Mouse (Mus musculus): ENCODE measurements at regions not wholly inside any gene's neighbourhood (a gene's known extent, or its start where the extent isn't known, plus 50 kb on each side); places are given as distances from the start of the nearest gene placed in this dataset.

DNA sequence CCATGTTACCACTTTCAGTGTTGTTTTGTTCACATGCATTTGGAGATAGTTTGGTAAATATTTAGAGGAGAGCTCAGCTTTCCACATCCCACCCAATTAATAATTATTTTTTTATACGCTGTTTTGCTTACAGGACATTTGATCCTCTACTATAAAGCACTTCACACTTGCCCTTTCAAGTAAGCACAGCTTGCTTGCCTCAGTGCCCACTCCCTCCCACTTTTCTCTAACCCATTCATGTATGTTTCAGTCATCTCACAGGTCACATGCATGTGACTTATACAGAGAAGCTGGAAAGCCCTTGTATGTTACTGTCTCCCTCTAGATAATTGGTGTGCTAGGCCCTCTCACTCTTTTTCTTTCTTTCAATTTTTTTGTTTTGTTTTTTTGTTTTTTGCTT lies 252.0 kb downstream of the Tfec start:
- H3K27ac ChIP-seq = no peak overlapping the region
- WGBS = 79% methylated on average over 1 of the region's 1 CpGs

DNA sequence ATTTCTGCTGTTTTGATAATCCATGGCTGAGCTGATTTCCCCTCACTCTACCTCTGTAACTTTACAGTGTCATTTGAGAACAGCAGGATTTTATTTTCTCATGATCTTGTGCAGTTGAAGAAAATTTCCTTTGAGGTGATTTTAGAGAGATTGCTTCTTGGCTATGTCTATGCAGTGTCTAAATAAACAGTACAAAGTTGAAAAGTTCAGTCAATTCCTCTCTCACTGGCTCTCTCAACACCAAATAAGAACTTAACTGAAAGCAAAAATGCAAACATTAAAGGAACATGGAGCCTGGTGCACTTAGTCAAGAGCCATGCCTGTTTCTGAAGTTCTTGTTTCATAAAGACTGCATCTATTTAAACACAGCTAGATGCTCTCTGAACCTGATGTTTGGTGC lies 254.7 kb downstream of the Tfec start:
- Histone ChIP-seq H3K27ac (no peak overlapping the region), H3K4me2 (replicated peaks) (no peak overlapping the region), H3K9ac (replicated peaks) (no peak overlapping the region), H3K4me1 (replicated peaks) (no peaks in the 10 kb centered on the region), H3K4me3 (replicated peaks) (no peak overlapping the region), H3K9me3 (no peaks in the 10 kb centered on the region), H3K27me3 (no peaks in the 10 kb centered on the region), H3K36me3 (no peaks in the 10 kb centered on the region)
- no peak for ATAC-seq

More for the DNA sequence above, 252.0 kb downstream of the Tfec start:
- H3K4me1 ChIP-seq (replicated peaks) = no peaks in the 10 kb centered on the region
- H3K9ac ChIP-seq (replicated peaks) = no peak overlapping the region
- no peak for ATAC-seq
- H3K4me2 ChIP-seq (replicated peaks) = no peak overlapping the region
- no peaks in the 10 kb centered on the region for H3K27me3 ChIP-seq
- H3K4me3 ChIP-seq (replicated peaks) = no peak overlapping the region
- H3K9me3 ChIP-seq = no peaks in the 10 kb centered on the region
- no peaks in the 10 kb centered on the region for H3K36me3 ChIP-seq

DNA sequence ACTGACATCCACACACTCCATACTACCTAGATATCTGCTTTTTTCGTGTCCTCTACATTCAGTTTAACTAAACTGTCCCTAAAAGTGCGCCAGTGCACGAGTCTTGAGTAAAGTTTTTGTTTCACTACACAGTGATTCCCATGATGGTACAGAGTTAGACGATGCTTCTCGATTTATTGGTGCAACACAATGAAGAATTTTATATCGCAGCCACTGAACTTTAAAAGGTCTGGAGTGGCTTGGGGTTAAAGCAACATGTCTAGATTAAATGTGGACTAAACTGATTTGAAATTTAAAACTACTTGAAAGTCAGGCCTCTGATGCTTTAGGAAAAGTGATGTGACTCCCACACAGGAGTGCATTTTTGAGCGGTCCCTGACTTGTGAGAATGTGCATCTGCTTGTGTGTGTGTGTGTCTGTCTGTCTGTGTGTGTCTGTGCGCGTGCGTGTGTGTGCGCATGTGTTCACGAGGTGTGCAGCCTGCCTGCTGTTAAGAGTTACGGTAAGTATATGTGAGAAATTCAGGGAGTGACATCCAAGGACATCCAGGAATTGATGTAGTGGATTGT lies 261.4 kb downstream of the Tfec start:
- Histone ChIP-seq H3K27ac (no peak overlapping the region), H3K27me3 (no peaks in the 10 kb centered on the region), H3K9me3 (no peaks in the 10 kb centered on the region), H3K9ac (replicated peaks) (no peak overlapping the region), H3K4me1 (replicated peaks) (no peaks in the 10 kb centered on the region; the same call in 1 of the 2 replicates), H3K4me2 (replicated peaks) (no peak overlapping the region), H3K36me3 (no peaks in the 10 kb centered on the region), H3K4me3 (replicated peaks) (no peak overlapping the region)
- ATAC-seq = no peak
- 93% methylated on average over 13 of the region's 13 CpGs for WGBS

DNA sequence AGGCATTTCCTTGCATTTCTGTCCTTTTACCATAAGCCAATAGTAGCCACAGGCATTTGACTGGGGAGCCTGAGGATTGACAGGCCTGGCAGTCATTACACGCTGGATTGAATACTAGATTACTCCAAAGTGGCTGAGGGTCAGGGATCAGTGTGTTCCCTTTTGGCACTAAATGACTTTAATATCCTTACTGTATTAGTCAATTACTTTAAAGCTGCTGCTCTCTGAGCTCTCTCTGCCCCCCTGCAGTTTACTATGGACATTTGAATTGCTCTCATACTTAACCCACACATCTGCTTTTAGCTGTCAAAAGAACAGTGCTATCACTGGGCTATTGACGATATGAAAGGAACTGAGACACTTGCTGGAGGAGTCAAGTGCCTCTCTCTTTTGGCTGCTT lies 262.1 kb downstream of the Tfec start:
- Histone ChIP-seq H3K9me3 (no peaks in the 10 kb centered on the region), H3K27me3 (no peaks in the 10 kb centered on the region), H3K4me1 (replicated peaks) (no peaks in the 10 kb centered on the region; the same call in 1 of the 2 replicates), H3K36me3 (no peaks in the 10 kb centered on the region), H3K4me3 (replicated peaks) (no peak overlapping the region), H3K4me2 (replicated peaks) (no peak overlapping the region), H3K9ac (replicated peaks) (no peak overlapping the region), H3K27ac (no peak overlapping the region)
- 14% methylated on average over 2 of the region's 2 CpGs for WGBS
- ATAC-seq = peak; percentile 83

DNA sequence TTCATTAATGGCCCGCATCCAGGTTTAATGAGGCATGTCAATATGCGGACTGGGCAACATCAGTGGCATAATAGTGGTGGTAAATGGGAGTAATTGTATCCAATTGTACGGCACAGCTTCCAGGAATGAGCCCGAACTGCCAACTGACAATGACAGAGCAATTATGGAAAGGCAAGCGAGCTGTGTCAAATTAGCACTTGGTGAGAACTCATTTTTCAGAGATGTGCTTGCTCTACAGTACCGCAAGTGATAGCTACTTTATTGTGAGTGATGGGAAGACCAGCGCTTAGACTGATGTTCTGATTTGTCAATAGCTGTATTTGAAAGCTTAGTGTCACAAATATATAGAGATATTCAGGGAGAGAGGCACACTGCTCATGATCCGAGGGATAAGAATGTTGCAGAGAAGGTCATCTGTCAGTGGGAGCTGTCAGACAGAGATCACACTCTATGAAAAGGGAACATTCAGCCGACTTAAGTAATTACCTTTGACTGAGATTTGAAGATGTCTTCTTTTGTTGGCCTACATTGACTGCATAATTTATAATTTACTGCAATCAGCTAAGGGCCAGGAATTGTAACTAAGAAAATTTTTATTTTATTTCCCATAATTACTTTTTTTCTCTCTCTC lies 290.7 kb downstream of the Tfec start:
- H3K4me1 ChIP-seq (replicated peaks) = no peaks in the 10 kb centered on the region
- 55% methylated on average over 9 of the region's 9 CpGs for WGBS
- peak; percentile 66 for ATAC-seq
- no peak overlapping the region for H3K27ac ChIP-seq
- no peaks in the 10 kb centered on the region for H3K27me3 ChIP-seq
- no peak overlapping the region for H3K4me3 ChIP-seq (replicated peaks)
- no peak overlapping the region for H3K9ac ChIP-seq (replicated peaks)
- H3K36me3 ChIP-seq = no peaks in the 10 kb centered on the region
- no peak overlapping the region for H3K4me2 ChIP-seq (replicated peaks)
- no peaks in the 10 kb centered on the region for H3K9me3 ChIP-seq

DNA sequence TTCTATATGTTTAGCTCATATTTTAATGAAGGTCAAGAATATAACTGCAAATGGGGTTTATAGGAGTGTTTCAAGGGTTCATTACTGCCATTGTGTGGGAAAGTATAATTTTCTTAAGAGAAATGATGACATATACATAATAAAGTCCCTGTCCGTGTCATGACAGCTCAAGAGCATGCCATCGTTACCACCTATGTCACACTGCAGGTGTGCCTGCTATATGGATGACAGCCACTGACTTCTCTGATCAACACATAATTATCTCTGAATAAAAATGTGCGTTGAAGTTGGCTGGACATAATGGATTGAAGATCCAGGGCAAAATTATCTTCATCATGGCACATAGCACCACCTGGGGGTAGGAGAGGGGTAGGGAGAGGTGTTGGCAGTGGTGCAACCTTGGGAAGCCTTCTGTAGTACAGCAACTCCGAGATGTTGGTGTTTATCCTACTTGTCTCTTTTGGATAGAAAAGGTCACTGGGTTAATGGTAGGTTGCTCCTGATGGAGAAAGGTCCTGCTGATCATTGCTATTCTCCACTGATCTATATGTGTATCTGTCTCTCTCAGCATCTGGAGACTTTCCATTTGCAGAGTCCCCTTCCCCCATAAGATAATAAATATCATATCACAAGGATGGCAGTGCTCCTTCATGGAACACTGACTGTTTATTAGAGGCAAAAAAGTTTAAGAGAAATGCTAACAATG lies 291.4 kb downstream of the Tfec start:
- no peak overlapping the region for H3K27ac ChIP-seq
- no peaks in the 10 kb centered on the region for H3K27me3 ChIP-seq
- 75% methylated on average over 4 of the region's 4 CpGs for WGBS
- no peaks in the 10 kb centered on the region for H3K4me1 ChIP-seq (replicated peaks)
- H3K36me3 ChIP-seq = no peaks in the 10 kb centered on the region
- H3K9ac ChIP-seq (replicated peaks) = no peak overlapping the region
- no peak for ATAC-seq
- H3K4me3 ChIP-seq (replicated peaks) = no peak overlapping the region
- no peaks in the 10 kb centered on the region for H3K9me3 ChIP-seq
- H3K4me2 ChIP-seq (replicated peaks) = no peak overlapping the region

DNA sequence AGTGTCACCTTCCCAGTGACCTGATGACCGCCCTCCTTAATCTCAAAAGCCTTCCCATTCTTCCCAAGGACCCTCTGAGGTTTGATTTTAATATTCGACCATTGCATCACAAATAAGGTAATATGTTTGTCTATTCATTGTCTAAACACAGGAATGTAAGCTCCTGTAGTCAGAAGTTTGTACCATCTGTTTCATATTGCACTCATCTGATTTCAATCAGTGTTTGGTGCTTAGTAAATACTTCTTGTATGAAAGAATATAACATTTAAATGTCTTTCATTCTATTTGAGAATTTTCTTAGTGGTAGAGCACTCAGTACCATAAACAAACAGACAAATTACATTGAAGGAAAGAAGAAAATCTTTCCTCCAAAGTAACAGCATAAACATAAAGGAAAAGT lies 305.8 kb downstream of the Tfec start:
- 83% methylated on average over 2 of the region's 2 CpGs for WGBS
- no peaks in the 10 kb centered on the region for H3K27me3 ChIP-seq
- no peak overlapping the region for H3K9ac ChIP-seq (replicated peaks)
- H3K4me3 ChIP-seq (replicated peaks) = no peak overlapping the region
- H3K4me2 ChIP-seq (replicated peaks) = no peak overlapping the region
- no peaks in the 10 kb centered on the region for H3K36me3 ChIP-seq
- ATAC-seq = no peak
- no peak overlapping the region for H3K27ac ChIP-seq
- no peaks in the 10 kb centered on the region for H3K9me3 ChIP-seq
- no peaks in the 10 kb centered on the region for H3K4me1 ChIP-seq (replicated peaks)

DNA sequence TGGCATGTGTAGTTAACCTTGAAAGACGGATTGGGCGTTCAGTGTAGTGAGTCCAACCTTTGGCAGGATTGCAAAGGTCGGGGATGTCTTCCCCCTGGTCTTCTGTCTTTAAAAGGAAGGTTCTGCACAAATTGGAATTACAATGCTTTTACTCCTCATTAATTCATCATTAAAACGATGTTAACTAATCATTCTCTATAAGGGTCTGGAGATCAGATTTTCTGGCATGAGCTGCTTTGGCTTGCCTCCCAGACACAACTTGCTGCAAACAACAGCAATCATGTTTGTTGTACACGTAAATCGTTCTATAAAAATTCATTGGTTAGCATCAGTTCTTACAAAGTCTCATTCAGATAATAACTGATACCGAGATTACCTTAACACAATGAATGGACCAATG lies 315.9 kb downstream of the Tfec start:
- H3K4me2 ChIP-seq (replicated peaks) = no peak overlapping the region
- no peak for ATAC-seq
- H3K36me3 ChIP-seq = no peaks in the 10 kb centered on the region
- H3K9ac ChIP-seq (replicated peaks) = no peak overlapping the region
- no peaks in the 10 kb centered on the region for H3K9me3 ChIP-seq
- no peaks in the 10 kb centered on the region for H3K27me3 ChIP-seq
- no peak overlapping the region for H3K4me3 ChIP-seq (replicated peaks)
- H3K4me1 ChIP-seq (replicated peaks) = no peaks in the 10 kb centered on the region
- 77% methylated on average over 7 of the region's 7 CpGs for WGBS
- no peak overlapping the region for H3K27ac ChIP-seq

DNA sequence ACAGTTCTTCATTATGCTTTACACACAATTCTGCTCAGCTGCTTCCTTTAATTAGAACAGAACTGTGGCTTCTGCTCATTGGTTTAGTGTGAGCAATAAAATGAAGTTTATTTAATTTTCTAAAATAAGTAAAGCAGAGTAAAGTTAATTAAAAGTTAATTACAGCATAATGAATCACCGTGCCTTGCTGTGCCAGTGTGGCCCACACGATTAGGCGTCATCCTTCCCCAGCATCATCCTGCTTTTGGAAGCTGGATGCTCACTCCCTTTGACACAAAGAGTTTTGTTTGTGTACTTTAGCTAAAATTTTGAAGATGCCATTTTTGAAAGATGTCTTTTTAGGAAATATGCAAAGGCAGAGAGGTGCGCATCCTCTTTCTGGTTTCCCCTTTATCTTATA lies 316.4 kb downstream of the Tfec start:
- H3K4me2 ChIP-seq (replicated peaks) = no peak overlapping the region
- H3K9me3 ChIP-seq = no peaks in the 10 kb centered on the region
- no peak overlapping the region for H3K4me3 ChIP-seq (replicated peaks)
- H3K36me3 ChIP-seq = no peaks in the 10 kb centered on the region
- H3K9ac ChIP-seq (replicated peaks) = no peak overlapping the region
- no peak for ATAC-seq
- H3K27ac ChIP-seq = no peak overlapping the region
- no peaks in the 10 kb centered on the region for H3K4me1 ChIP-seq (replicated peaks)
- H3K27me3 ChIP-seq = no peaks in the 10 kb centered on the region
- WGBS = 93% methylated on average over 4 of the region's 4 CpGs

DNA sequence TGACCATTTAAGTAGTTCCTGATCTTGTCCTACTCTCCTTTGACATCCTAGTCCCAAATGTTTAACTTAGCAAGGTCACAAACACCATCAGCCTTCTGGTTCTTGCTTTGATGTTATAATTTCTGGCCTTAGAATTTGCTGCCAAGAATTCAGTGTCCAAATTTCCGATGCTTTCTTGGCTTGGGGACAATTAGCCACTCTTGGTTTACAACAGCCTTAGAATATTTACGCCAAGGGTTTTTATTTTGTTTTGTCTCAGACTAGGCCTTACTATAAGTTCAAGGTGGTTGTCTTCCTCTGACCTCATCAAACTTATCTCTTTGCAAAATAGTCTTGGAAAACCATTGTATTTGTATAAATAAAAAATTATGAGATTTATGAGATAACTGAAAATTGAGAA lies 322.4 kb downstream of the Tfec start:
- no peak for ATAC-seq
- no peaks in the 10 kb centered on the region for H3K36me3 ChIP-seq
- no peak overlapping the region for H3K4me2 ChIP-seq (replicated peaks)
- no peak overlapping the region for H3K4me3 ChIP-seq (replicated peaks)
- no peak overlapping the region for H3K27ac ChIP-seq
- H3K9ac ChIP-seq (replicated peaks) = no peak overlapping the region
- no peaks in the 10 kb centered on the region for H3K4me1 ChIP-seq (replicated peaks)
- WGBS = 89% methylated on average over 2 of the region's 2 CpGs
- no peaks in the 10 kb centered on the region for H3K27me3 ChIP-seq
- no peaks in the 10 kb centered on the region for H3K9me3 ChIP-seq

DNA sequence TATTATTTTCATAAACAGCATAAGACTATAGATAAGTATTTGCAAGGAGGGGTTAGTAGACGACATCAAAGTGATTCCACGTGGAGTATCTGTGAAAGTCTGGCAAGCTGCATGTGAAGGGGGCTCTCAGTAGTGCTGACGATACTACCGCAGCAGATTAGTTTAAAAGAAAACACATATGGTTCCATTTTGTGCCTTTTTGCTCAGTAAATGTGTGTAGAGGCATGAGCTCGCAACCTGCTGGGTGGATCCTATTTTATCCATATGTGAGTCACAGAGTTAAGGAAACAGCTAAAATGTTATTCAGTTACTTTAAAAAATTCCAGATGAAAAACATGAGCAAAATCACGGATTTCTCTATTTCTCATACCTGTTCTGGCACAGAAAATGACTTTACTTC lies 325.4 kb downstream of the Tfec start:
- WGBS = 80% methylated on average over 6 of the region's 6 CpGs
- Histone ChIP-seq H3K9me3 (no peaks in the 10 kb centered on the region), H3K27ac (no peak overlapping the region), H3K4me1 (replicated peaks) (no peaks in the 10 kb centered on the region), H3K36me3 (no peaks in the 10 kb centered on the region), H3K27me3 (no peaks in the 10 kb centered on the region), H3K9ac (replicated peaks) (no peak overlapping the region), H3K4me2 (replicated peaks) (no peak overlapping the region), H3K4me3 (replicated peaks) (no peak overlapping the region)
- ATAC-seq = no peak

DNA sequence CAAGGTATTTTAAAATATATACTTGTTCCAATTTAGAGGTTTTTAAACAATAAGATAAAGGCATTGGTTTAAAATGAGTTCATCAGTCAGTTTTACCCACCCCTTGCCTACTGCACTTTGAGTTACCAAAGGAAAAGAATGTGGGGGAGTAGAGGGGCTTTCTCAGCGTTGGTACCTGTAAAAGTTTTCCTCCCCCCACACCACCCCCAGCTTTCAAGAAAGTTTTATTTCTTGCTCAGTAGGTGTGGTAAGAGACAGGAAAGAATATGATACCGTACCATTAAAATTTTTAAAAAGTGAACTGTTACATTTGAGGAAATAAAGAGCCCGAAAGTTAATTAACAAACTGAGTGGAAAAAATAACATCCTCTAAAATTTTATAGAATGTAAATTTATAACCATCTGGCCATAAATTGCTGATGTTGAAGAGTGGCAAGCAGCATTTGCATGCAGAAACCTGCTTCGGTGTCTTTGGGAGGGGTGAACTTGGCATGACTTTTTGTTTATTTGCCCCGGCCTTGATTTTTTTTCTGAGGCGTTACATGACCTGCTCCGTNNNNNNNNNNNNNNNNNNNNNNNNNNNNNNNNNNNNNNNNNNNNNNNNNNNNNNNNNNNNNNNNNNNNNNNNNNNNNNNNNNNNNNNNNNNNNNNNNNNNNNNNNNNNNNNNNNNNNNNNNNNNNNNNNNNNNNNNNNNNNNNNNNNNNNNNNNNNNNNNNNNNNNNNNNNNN lies 346.1 kb downstream of the Tfec start:
- no peak overlapping the region for H3K4me2 ChIP-seq (replicated peaks)
- H3K27ac ChIP-seq = no peak overlapping the region
- no peak for ATAC-seq
- no peaks in the 10 kb centered on the region for H3K9me3 ChIP-seq
- no peak overlapping the region for H3K9ac ChIP-seq (replicated peaks)
- no peaks in the 10 kb centered on the region for H3K27me3 ChIP-seq
- H3K4me1 ChIP-seq (replicated peaks) = 0 out of 2 replicates have a peak, but pooled peaks cover 7% of the 10 kb centered on the region
- no peaks in the 10 kb centered on the region for H3K36me3 ChIP-seq
- WGBS = 68% methylated on average over 7 of the region's 7 CpGs
- no peak overlapping the region for H3K4me3 ChIP-seq (replicated peaks)

Data from midbrain, embryonic 13.5 days (tissue).